In the genomic region with DNA sequence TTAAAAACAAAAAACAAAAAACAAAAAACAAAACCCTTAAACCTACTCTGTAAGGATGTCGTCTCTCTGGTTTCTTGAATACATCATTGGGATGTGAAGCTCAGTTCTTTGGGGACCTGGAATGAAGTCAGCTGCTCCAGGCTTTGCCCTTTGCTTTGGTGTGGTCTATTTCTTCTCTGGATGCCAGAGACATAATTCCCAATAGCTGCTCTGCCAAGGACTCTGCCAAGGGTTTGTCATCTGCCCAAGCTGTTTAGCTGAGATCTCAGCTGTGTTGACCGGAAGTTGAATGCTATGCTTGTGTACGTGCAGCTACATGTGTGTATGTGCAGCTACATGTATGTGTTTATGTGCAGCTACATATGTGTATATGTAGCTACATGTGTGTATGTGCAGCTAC, we compare ENCODE assay signal across 14 mouse cellular contexts.
"Had no signal": no experiment of that assay in that cellular context is flagged by ENCODE, and none has a peak within 500 bp of the region (broad histone marks: within the 10 kb centered on the region; RNA-seq: fewer than 3 reads in every experiment).

No protein-coding gene starts in this region.

- H3K27me3 ChIP-seq: liver, embryonic 15.5 days; midbrain, embryonic 12.5 days had no signal

- H3K4me3 ChIP-seq: layer of hippocampus, adult 2 months; limb, embryonic 10.5 days; liver, embryonic 15.5 days; midbrain, embryonic 12.5 days had no signal

- H3K27ac ChIP-seq: layer of hippocampus, adult 2 months; liver, embryonic 15.5 days; midbrain, embryonic 12.5 days had no signal

- H3K9me3 ChIP-seq: limb, embryonic 10.5 days; liver, embryonic 15.5 days; midbrain, embryonic 12.5 days had no signal

- H3K9ac ChIP-seq: liver, embryonic 15.5 days; midbrain, embryonic 12.5 days had no signal

- H3K36me3 ChIP-seq: liver, embryonic 15.5 days; midbrain, embryonic 12.5 days had no signal

- DNase-seq: kidney, postnatal 10 days; kidney, postnatal 4 days; lung, adult 2 months; lung, postnatal 36 days; right cerebral cortex, adult 18-20 months; right cerebral cortex, postnatal 25 days; thymus, postnatal 36 days had no signal

- H3K4me2 ChIP-seq: liver, embryonic 11.5 days; liver, embryonic 15.5 days; midbrain, embryonic 12.5 days had no signal

- ATAC-seq: lung, postnatal 0 days; midbrain, embryonic 16.5 days had no signal
